Mouse (Mus musculus) limb, embryonic 15.5 days (tissue): ENCODE data around the gene Uts2r. TPM values are rescaled to one million over a fixed set of nuclear protein-coding genes. Genes with fewer than 3 reads are reported as not detected.

ENCODE experiments used
- polyA plus RNA-seq: library from polyadenylated mRNA; unstranded; fragments of >200 nt; fragmentation: Nextera tagmentation; extraction: Ambion mirVana; gene quantifications from 2 replicates; pipeline ENCODE4 v1.2.1, GENCODE M21; 2015

Uts2r gene
- polyA plus RNA-seq, 1 experiment from 2014 or later: 1.1 TPM

Other genes with a start within 250 kb of the Uts2r start
- gene Ccdc57, start 227.4 kb upstream of the Uts2r start, polyA plus RNA-seq: 4.4 and 4.9 TPM in 2 replicates
- 92.3 and 95.8 TPM in 2 replicates for gene Slc16a3, start 211.8 kb upstream of the Uts2r start, polyA plus RNA-seq
- 104 and 120 TPM in 2 replicates for gene Csnk1d, start 168.9 kb upstream of the Uts2r start, polyA plus RNA-seq
- gene Cd7, start 120.9 kb upstream of the Uts2r start, polyA plus RNA-seq: 0.60 and 0.66 TPM in 2 replicates
- 0.14 TPM in 1 of 2 replicates, not detected in the other for gene Sectm1b, start 96.7 kb upstream of the Uts2r start, polyA plus RNA-seq
- 0.81 and 1.5 TPM in 2 replicates for gene Sectm1a, start 79.1 kb upstream of the Uts2r start, polyA plus RNA-seq
- not detected in 2 replicates for gene Tex19.2, start 41.6 kb upstream of the Uts2r start, polyA plus RNA-seq
- gene Tex19.1, start 14.1 kb upstream of the Uts2r start, polyA plus RNA-seq: not detected in 2 replicates
- gene Hexdc, start 44.2 kb downstream of the Uts2r start, polyA plus RNA-seq: 9.0 and 9.6 TPM in 2 replicates
- gene Ogfod3, start 44.4 kb downstream of the Uts2r start, polyA plus RNA-seq: 21.5 and 24.8 TPM in 2 replicates
- gene Cybc1, start 69.1 kb downstream of the Uts2r start, polyA plus RNA-seq: 43.4 and 44.7 TPM in 2 replicates
- gene Narf, start 77.0 kb downstream of the Uts2r start, polyA plus RNA-seq: 54.9 and 56.7 TPM in 2 replicates
- 6.2 and 7.2 TPM in 2 replicates for gene Foxk2, start 99.7 kb downstream of the Uts2r start, polyA plus RNA-seq
- 92.1 and 99.3 TPM in 2 replicates for gene Wdr45b, start 194.2 kb downstream of the Uts2r start, polyA plus RNA-seq
- gene Rab40b, start 228.0 kb downstream of the Uts2r start, polyA plus RNA-seq: 18.6 and 37.5 TPM in 2 replicates